Mouse (Mus musculus) retina, postnatal 7 days (tissue): ENCODE results near the gene Ppip5k2.

Experiments used
- DNase-seq: peaks from one replicate; pipeline ENCODE4 v3.0.0-alpha.2; 2012; ENCODE audit warnings: low read depth, low spot score

The Ppip5k2 gene

DNA sequence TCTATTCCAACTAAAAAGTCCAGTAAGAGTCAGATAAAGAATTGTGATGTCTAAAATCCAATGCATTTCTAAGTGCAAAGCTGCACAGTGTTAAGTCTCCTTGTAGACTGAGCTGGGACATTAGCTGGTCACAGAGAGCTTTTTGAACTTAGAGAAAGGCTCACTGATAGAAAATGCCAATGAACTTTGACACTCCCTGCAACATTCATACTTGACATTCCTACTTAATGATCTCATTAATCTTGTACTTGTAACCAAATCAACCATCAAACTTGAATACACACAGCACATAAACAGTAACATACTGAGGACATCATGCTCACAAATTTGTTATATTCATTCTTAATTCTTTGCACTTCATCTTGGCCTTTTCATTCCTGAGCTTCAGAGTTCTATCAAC is 10.4 kb downstream of the Ppip5k2 start:
- no peak for DNase-seq

DNA sequence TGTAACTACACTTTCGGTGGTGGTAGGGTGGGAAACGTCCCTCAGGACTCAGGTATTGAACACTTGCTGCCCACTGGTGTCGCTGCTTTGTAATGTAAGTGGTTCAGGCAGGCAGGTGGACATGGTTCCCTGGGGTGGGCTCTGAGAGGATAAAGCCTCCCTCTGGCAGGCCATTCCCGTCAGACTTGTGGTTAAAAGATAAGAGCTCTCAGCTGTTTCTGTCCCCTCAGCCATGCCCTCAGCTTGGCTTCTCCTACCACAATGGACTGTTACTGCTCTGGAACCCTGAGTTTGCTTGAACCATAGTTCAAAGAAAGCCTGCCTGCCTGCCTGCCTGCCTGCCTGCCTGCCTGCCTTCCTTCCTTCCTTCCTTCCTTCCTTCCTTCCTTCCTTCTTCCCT is 15.8 kb downstream of the Ppip5k2 start:
- DNase-seq: no peak

DNA sequence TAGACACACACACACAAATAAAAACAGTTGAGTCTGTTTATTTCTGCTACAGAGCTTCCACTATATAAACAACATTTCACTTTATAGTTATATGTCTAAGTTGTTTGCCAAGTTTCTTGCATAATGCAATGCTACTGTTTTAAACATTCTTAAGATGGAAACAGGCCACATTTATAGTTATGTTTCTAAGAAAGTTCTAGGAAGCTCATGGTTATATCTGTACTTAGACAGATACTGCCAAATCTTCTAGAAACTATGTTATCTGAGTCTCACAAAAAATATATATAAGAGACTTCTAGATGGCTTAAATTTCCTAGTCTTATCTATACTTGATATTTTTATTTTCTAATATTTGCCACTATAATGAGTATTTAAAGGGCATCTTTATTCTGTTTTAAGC is 17.0 kb downstream of the Ppip5k2 start:
- DNase-seq: no peak

DNA sequence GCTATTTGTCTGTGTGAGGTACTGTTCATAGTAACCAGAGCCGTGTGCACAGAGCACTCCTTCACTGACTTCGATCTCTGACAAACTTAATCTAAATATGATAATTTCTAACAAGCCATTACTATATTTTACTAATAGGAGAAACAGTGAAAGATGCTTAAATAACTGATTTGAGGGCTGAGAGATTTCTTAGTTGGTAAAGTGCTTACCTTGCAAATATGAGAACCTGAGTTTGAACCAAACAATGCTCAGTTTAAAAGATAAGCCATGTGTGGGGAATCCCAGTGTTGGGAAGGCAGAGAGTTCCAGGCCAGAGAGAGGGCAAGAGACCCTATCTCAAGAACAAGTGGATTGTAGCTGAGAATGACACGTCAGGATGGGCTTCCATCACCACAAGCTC is 22.0 kb downstream of the Ppip5k2 start:
- DNase-seq: no peak

DNA sequence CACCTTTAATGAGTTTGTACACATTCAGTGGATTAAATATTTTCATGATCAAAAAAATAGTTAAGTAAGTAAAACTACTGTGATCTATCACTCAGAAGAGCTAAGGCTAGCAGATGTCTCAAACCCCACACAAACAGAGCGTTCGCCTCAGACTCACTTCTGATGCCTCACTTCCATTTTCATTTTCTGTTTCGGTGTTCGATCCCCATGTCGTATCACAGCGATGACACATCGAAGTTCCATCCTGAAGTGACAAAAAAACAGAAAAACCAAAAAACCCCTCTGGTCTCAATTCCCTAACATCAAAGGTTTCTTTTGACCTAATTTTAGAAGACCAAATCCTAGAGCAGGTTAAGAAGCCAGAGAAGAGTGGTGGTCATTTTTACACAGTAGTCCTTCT is 23.9 kb downstream of the Ppip5k2 start:
- no peak for DNase-seq

DNA sequence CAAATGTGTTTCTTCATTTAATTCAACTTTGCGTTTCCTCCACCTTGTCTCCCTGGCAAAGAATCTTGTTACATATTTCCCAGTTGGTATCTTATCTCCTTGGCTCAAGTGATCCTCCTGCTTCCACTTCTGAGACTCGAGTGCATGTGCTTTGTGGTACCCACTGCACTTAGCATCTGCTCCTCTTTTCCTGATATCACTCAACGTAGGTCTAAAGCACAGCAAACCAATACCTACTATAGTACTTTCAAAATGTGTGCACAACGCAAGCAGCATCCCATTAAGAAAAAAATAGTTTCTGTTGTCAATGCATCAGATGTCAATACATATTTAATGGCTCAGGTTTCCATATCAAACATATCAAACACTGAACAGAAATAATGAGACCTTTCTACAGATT is 24.5 kb downstream of the Ppip5k2 start:
- no peak for DNase-seq

DNA sequence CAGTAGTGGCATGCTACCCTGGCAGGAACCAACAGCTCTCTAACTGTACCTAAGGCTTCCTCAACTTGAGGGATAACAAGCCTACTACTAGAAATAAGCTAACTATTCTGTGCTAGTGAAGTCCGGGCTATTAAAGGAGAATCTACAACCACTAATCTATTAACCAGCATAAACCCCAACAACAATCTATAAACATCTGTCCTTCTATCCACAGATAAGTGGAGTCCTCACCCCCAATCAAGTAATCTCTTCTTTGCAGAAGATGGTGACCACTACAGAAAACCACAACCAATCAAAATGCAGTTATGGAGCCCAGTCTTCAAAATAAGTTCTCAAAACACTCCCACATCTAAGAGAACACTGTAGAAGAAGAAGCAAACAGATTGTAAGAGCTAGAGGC is 27.1 kb downstream of the Ppip5k2 start:
- no peak for DNase-seq

DNA sequence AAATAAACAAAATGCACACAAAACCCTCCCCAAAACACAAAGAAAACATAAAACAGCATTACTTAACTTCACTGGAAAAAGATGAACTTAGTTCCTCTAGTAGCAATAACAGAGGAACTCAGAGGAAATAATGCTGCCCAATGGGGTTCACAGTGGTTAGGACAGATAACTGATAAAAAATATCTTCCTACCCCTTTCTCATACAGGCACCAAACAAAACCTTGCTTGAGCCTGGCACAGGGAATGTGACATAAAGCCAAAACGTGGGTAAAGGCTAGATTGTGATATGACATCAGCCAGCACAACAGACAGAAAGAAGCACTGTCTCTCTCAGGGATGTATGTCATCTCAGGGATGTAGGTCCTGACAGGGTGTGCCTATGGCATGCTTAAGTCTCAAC is 40.9 kb downstream of the Ppip5k2 start:
- DNase-seq: no peak

DNA sequence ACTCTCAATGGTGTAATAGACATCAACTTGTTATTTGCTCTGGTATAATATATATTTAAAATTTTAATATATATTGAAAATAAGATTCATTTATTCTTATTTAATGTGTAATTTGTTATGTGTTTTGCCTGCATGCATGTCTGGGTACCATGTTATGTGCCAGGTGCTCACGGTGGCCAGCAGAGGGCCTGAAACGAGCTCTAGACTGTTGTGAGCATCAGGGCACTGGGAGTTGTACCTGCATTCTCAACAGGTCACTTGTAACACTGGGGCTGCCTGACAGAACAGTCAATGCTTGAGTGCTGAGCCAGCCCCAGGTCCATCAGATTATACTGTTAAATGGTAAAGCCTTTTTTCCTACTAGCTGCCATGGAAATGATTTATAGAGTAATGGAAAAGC is 43.5 kb downstream of the Ppip5k2 start:
- no peak for DNase-seq

DNA sequence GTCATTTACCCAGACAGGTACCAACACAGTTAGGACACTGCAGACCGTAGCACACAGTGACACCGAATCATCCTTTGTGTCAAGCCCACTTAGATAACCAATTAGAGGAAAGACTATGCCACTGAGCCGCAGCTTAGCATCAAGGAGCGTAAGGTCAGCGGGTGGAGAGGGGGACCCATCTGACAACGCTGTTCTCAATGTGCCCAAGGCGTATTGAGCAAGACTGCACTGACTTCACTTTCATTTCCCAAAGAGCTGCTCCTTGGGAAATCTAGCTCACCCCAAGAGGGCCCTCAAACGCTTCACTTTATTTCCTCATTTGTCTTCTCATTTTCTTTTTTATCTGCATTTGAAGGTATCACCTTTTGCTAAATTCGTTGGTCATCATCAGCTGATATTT is 51.8 kb downstream of the Ppip5k2 start:
- no peak for DNase-seq

DNA sequence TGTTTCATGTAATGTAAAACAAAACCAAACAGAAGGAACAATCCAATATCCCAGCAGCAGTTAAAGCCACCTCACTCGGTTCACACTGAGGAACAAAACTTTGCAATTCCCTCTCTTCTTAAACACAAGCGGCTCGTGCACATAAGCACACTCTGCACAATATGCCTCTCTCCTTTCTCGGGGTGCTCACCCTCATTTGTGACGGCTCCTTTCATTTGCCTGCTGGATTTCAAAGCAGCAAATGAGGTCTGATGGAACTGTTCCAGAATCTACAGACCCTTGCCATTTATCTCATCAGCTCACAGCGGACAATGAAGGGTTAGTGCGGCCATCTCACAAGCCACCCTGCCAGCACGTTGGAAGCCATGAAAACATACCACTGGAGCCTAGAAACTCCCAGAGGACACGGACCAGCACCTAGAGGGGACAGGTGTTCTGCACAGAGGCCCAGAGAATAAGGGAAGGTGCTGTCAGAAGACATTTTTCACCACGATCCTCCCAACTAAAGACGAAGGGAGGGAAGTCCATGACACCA is 55.8 kb downstream of the Ppip5k2 start:
- DNase-seq: no peak

DNA sequence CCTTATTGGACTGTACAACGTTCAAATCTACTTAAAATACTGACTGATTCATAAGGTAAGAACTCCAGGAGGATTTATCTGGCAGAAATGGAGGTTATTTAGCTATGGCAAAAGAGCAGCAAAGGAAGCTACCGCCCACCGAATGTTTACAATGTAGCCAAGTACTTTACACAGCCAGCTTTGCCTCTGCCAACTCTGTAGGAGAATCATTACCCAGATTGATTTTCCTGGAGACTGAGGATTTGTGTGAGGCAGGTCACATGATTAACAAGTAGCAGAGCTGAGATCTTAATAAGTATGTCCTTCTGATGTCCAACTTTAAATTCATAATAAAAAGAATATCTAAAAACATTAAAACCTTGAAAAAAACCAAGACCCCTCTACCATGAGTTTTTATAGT is 59.7 kb downstream of the Ppip5k2 start:
- DNase-seq: no peak

DNA sequence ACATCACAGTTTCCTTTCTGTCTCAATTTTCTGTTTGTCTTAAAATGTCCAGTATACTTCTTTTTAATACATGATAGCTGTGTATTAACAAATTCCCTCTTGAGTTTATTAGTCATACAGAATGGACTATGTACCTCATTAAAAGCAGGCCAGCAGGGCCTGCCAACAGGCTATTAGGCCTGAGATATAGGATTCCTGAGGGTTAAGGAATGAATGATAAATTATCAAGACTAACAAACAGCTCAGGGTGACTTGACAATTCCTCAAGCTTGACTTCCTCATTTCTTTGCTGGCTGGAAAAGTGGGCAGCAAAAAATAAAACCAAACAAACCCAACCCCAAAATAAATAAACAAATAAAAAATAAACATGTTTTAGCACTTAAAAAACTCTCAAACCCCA is 64.8 kb downstream of the Ppip5k2 start:
- no peak for DNase-seq

DNA sequence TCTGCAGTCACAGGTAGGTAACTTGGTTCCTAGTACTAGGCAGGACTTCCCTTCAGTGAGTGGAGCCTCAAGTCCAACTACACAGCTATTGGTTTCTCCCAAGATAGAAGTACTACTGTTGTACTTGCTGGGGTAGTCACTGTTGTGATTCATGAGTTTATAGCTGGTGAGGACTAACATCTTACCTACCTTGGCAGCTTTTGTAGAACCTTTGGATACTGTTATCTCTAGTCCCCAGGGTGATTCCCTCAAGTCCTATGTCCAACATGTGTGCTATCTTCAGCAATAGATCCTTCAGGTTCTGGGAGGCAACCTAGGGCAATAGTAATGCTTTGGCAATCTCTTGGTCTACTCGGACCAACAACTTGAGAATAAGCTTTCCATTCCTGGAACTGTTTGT is 65.6 kb downstream of the Ppip5k2 start:
- no peak for DNase-seq

DNA sequence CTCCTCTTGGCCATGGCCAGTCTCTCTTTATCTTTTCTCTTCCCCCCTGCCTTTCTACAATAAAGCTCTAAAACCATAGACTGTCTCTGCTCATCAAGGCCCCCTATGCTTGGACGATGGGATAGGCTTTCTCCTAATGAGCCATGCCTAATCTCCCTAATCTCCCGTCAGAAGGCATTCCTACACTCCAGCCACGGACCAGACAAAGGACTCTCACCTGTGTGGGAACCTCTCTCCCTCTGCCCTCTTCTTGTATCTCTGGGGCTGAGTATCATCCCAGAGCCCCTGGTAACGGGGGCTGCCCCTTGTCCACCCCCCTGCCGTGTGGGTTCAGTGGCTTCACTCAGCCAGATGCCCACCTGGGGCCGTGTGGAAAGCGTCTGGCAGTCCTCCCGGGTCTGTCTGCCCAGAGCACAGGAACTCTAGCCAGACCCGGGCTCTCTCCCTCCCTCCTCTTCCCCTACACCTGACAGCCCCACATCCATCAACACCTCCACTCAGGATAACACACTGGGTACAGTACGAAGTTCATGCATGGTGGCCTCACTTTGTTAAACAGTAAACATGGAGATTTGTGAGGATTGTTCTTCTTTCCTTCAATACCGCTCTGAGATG is 71.1 kb downstream of the Ppip5k2 start:
- DNase-seq: no peak

DNA sequence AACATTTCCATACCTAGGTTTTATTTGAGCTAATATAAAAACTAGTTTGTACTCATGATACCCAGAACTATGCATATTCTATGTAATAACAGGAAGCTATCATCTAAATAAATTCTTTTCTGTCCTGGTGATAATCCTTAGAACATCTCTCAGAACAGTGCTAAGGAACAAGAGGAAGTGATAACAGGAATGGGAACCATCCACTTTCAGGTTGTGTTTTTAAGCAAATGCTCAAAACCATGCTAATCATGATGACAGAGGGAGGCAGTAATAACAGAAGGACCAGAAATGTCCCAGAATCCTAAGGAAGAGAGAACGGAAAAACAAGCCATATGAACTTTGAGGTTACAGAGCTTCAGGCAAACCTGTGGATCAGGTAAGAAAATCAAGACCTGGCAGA is 72.9 kb downstream of the Ppip5k2 start:
- no peak for DNase-seq

DNA sequence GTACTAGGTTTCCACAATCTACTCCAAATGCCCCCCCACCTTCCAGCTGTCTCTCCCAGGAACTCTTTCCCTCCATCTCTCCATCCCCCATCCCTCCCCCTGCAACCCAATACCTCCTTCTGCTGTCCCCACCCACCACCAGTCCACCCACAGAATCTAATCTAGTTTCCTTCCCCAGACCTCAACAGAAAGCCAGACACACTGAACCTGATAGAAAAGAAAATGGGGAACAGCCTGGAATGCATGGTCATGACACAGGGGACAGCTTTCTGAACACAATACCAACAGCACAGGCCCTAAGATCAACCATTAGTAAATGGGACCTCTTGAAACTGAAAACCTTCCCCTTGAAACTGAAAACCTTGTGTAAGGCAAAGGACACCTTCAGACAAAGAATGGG is 76.4 kb downstream of the Ppip5k2 start:
- DNase-seq: no peak

DNA sequence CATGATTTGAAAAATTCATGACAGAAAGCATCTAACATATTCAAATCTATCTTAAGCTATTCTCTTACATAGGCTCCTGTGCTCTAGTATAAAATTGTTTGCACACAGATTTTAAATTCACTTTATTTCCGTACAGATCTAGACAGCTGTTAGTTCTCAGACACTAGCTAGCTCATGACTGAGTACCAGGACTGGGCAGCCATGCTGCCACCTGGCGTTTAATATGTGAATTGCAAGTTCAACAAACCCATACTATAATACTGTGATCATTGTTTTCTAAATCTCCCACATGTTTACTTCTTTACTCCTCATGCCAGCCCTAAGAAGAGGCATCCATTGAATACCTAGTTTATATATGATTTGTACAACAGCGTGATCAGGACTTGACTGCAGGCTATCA is 81.5 kb downstream of the Ppip5k2 start:
- peak; percentile 8 for DNase-seq

DNA sequence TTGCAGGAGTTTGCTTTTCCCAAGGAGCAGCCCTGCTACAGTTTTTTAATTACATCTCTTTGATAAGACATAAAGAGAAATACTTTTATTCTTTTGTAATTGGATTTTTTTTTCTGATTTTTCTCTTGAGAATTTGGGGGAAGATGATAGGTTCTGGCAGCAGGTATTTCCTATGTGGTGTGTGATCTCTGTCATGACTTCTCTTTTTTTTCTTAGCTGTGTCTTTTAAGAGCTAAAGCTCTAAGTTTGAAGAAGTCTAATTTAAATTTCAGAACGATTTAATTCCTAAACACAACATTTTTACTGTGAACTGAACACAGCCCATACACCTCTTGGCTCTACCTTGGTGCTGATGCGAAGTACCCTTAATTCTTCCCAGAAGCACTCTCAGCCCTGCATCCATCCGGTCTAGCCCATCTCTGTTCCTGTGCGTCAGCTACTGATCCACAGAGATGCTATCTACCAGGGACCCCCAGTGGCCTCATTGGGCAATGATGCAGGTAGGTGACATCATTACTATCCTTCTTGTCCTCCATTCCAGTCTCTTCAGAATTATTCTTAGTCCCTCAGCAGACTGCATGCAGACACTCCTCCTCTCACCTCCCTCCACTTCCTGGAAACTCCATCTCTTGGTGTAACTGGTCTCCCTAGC is 93.6 kb downstream of the Ppip5k2 start:
- DNase-seq: no peak

DNA sequence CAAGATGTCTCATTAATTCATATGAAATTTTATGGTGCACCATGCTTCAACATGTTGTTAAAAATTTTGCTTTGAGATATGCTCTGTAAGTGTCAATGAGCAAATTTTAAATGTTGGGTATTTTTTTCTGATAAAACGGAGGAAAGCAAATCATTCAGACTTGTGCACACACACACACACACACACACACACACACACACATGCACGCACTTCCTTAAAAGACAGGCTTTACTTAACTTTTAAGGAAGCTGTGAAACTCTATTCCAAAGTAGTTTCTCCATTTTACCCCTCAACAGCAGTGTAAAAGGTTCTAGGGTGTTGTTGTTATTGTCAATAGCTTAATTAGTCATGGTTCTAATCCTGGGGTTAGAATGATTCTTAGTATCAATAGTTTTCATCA is 94.1 kb downstream of the Ppip5k2 start:
- DNase-seq: no peak

DNA sequence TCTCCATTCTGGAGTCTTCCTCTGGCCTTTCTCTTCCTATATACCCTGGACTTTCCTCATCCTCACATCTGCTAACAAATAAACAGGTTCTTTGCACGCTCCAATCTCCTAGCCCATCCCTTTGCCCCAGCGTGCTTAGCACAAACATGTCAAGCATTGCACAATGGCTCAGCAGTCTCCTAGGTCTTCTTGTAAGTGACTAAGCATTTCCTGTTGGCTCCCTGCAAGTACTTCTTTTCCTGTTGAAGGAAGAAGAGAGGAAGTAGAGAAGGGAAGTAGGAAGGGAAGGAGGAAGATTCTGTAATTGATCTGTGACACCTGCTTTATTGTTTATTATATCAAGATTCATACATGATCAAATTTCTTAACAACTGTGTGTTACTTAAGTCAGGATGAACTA is 97.4 kb downstream of the Ppip5k2 start:
- DNase-seq: no peak

DNA sequence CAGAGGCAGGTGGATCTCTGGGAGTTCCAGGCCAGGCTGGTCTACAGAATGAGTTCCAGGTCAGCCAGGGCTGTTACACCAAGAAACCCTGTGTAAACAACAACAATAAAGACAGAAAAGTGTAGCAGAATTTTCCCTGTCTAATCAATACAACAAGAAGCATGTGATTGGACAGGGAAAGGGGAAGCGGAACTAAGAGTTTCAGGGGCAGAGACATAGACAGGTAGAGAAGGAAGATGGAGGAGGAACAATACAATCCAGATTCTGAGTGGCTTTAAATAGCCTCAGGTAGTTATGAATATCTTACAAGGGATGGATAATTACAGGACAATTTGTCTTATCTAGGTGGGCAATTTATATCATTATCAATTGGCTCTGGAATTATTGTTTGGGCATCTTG is 102.9 kb downstream of the Ppip5k2 start:
- DNase-seq: no peak

DNA sequence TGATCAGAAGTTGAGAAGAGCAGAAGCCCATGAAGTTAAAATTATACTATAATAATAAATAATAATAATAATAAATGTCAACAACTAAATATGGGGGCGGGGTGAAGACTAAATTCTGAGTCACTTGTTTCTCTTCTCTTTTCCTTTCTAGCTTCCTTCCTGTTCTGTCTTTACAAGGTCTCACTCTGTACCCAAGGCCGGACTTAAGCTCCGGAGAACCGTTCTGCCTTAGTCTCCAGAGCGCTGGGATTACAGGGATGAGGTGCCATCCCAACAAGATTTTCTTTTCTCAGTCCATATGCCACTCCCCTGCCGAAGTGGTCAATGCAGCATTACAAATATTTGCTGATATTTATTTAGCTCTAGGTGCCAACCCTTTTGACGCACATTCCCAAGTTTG is 107.9 kb downstream of the Ppip5k2 start:
- no peak for DNase-seq
